Mouse (Mus musculus) midbrain, embryonic 16.5 days (tissue): ENCODE data around the gene Scgb2b18. TPM values are rescaled to one million over a fixed set of nuclear protein-coding genes. Genes with fewer than 3 reads are reported as not detected.
"Not testable (repeated sequence)": the region's sequence is repeated elsewhere in the genome, so short reads cannot be mapped to it uniquely, and the experiment has no call there.

Source experiments
- ATAC-seq: fragments of 200-750 bp; cut with Nextera tagmentation; 2 replicates; pipeline ENCODE4 v1.8.0; 2017; ENCODE audit warnings: moderate TSS enrichment
- H3K27ac ChIP-seq: fragments of 300-500 bp; sonication (generic); 2 replicates; pipeline ENCODE4 v1.5.1; 2014; ENCODE audit warnings: mild to moderate bottlenecking, low read length, mixed read lengths
- H3K27me3 ChIP-seq: fragments of 300-500 bp; sonication (generic); 2 replicates; pipeline ENCODE4 v1.6.1; 2014; ENCODE audit warnings: low read depth, low read length, mixed read lengths; ENCODE audit not compliant: control insufficient read depth, insufficient read depth
- H3K36me3 ChIP-seq: fragments of 300-500 bp; sonication (generic); 2 replicates; pipeline ENCODE4 v1.6.1; 2014; ENCODE audit warnings: mild to moderate bottlenecking, low read length, moderate library complexity, mixed read lengths; ENCODE audit not compliant: control insufficient read depth, insufficient read depth
- H3K4me1 ChIP-seq: fragments of 300-500 bp; sonication (generic); 2 replicates; pipeline ENCODE4 v1.6.1; 2014; ENCODE audit warnings: mild to moderate bottlenecking, low read length, mixed read lengths; ENCODE audit not compliant: control insufficient read depth, insufficient read depth
- H3K4me2 ChIP-seq: fragments of 300-500 bp; sonication (generic); 2 replicates; pipeline ENCODE4 v1.6.1; 2014; ENCODE audit warnings: mild to moderate bottlenecking, low read length, mixed read lengths
- H3K4me3 ChIP-seq: fragments of 300-500 bp; sonication (generic); 2 replicates; pipeline ENCODE4 v1.5.1; 2014; ENCODE audit warnings: low read depth, mild to moderate bottlenecking, low read length, moderate library complexity, mixed read lengths
- H3K9ac ChIP-seq: fragments of 300-500 bp; sonication (generic); 2 replicates; pipeline ENCODE4 v1.6.1; 2014; ENCODE audit warnings: low read depth, low read length, mixed read lengths
- H3K9me3 ChIP-seq: fragments of 300-500 bp; sonication (generic); replicated peaks from 2 replicates; pipeline ENCODE4 v1.6.1; 2014; ENCODE audit warnings: mild to moderate bottlenecking, low read length, mixed read lengths; ENCODE audit not compliant: control insufficient read depth, poor library complexity, severe bottlenecking
- WGBS: fragments of 180-500 bp; shearing (Covaris S2); extraction: QIAGEN DNeasy Blood & Tissue Kit; methylation state at CpG from one replicate; pipeline ENCODE4 v1.1.7; 2014; 5-methylcytosine and 5-hydroxymethylcytosine counted together
- polyA plus RNA-seq: library from polyadenylated mRNA; unstranded; fragments of >200 nt; fragmentation: Nextera tagmentation; extraction: Ambion mirVana; gene quantifications from 2 replicates; pipeline ENCODE4 v1.2.1, GENCODE M21; 2015

Scgb2b18 gene
- not detected in 2 replicates for polyA plus RNA-seq

GRCm38 (mm10) chr7:33173764-33174163, at the start of gene Scgb2b18:
TSS of gene Scgb2b18 (minus strand) at chr7:33173864.
- not testable (repeated sequence) for H3K9ac ChIP-seq, H3K9me3 ChIP-seq, H3K36me3 ChIP-seq, ATAC-seq, H3K4me3 ChIP-seq, H3K27me3 ChIP-seq, H3K4me1 ChIP-seq, H3K27ac ChIP-seq, H3K4me2 ChIP-seq
- WGBS = 89% methylated on average over 2 of the region's 2 CpGs

- not testable (repeated sequence) for H3K9me3 ChIP-seq, H3K9ac ChIP-seq, H3K27me3 ChIP-seq, H3K4me2 ChIP-seq, H3K27ac ChIP-seq, ATAC-seq, H3K36me3 ChIP-seq, H3K4me3 ChIP-seq, H3K4me1 ChIP-seq
- no CpG with 5 or more reads among the region's 2 CpGs for WGBS
Observed at GRCm38 (mm10) chr7:33185268-33185667, 11.6 kb upstream of the Scgb2b18 start, which contains the start of gene Scgb1b18. TSS of gene Scgb1b18 (plus strand) at chr7:33185568.

Other genes starting within 250 kb of the Scgb2b18 start
- gene Scgb2b17, start 117.3 kb downstream of the Scgb2b18 start, polyA plus RNA-seq = not detected in 2 replicates
- gene Scgb1b17, start 110.4 kb downstream of the Scgb2b18 start, polyA plus RNA-seq = not detected in 2 replicates
- gene Scgb1b18, start 11.7 kb upstream of the Scgb2b18 start, polyA plus RNA-seq = not detected in 2 replicates
- not detected in 2 replicates for gene Scgb2b19, start 106.5 kb upstream of the Scgb2b18 start, polyA plus RNA-seq
- not detected in 2 replicates for gene Scgb1b19, start 113.4 kb upstream of the Scgb2b18 start, polyA plus RNA-seq
- gene Scgb2b20, start 192.5 kb upstream of the Scgb2b18 start, polyA plus RNA-seq = not detected in 2 replicates
- gene Scgb1b20, start 199.4 kb upstream of the Scgb2b18 start, polyA plus RNA-seq = not detected in 2 replicates